Mouse (Mus musculus): ENCODE data around the gene Dok1. TPM values are rescaled to one million over a fixed set of nuclear protein-coding genes. Genes with fewer than 3 reads are reported as not detected.
A peak's percentile ranks its signal among the peaks of the same experiment; 100 is the strongest.

The Dok1 gene
- polyA plus RNA-seq (2015; fragmentation: Nextera tagmentation; extraction: Ambion mirVana) = 16.7 and 17.6 TPM in 2 replicates

- peak; percentile 91 for ATAC-seq (ENCODE audit: low read depth)
- peak within 1 kb of the TSS; percentile 75 for H3K4me3 ChIP-seq (ENCODE audit: low read length)
- H3K9me3 ChIP-seq (ENCODE audit: control insufficient read depth, low read length) = no peaks in the 10 kb centered on the region
- H3K27me3 ChIP-seq (ENCODE audit: control insufficient read depth, insufficient read depth, low read depth, low read length) = no peaks in the 10 kb centered on the region
- peak within 1 kb of the TSS; percentile 76 for H3K9ac ChIP-seq (ENCODE audit: low read length)
- no peaks in the 10 kb centered on the region for H3K36me3 ChIP-seq (ENCODE audit: control insufficient read depth, insufficient read depth, low read length)
- H3K4me2 ChIP-seq (ENCODE audit: low read depth, low read length) = peak within 1 kb of the TSS; percentile 91
- peak within 1 kb of the TSS; percentile 93 for H3K27ac ChIP-seq (ENCODE audit: low read length)
- WGBS = under 1% methylated on average over 51 of the region's 51 CpGs
- H3K4me1 ChIP-seq (replicated peaks; ENCODE audit: control insufficient read depth, insufficient read depth, low read length) = peaks cover 28% of the 10 kb centered on the region
These were observed at the start of gene Dok1, which contains the start of gene Loxl3 for GRCm38 (mm10) chr6:83033249-83034185. Gene Dok1 (minus strand): TSS chr6:83033471. Gene Loxl3 (plus strand): TSS chr6:83034173.

DNA sequence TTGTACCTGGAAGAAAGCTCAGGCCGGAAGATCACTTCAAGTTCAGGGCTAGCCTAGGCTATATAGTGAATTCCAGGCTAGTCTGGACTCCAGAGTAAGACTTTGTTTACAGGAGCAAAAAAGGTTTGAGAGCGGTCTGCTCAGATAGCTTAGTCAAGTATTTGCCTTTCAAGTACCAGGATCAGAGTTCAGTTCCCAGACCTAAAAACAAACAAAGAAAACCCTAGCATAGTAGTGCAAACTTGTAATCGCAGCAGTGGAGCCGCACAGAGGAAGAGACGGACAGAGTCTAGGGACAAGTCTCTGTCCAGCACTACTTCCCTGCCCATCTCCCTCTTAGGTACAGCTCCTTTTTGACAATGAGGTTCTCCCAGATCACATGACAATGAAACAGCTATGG is 46.9 kb upstream of the Dok1 start:
- Histone ChIP-seq H3K9me3 (ENCODE audit: control insufficient read depth, low read length) (no peaks in the 10 kb centered on the region), H3K36me3 (ENCODE audit: control insufficient read depth, insufficient read depth, low read length) (peaks cover 8% of the 10 kb centered on the region), H3K27ac (ENCODE audit: low read length) (no peak overlapping the region), H3K4me1 (replicated peaks; ENCODE audit: control insufficient read depth, insufficient read depth, low read length) (peaks cover 8% of the 10 kb centered on the region), H3K27me3 (ENCODE audit: control insufficient read depth, insufficient read depth, low read depth, low read length) (peaks cover 37% of the 10 kb centered on the region), H3K9ac (ENCODE audit: low read length) (no peak overlapping the region), H3K4me3 (ENCODE audit: low read length) (no peak overlapping the region), H3K4me2 (ENCODE audit: low read depth, low read length) (no peak overlapping the region)
- ATAC-seq (ENCODE audit: low read depth) = no peak
- 87% methylated on average over 5 of the region's 5 CpGs for WGBS

DNA sequence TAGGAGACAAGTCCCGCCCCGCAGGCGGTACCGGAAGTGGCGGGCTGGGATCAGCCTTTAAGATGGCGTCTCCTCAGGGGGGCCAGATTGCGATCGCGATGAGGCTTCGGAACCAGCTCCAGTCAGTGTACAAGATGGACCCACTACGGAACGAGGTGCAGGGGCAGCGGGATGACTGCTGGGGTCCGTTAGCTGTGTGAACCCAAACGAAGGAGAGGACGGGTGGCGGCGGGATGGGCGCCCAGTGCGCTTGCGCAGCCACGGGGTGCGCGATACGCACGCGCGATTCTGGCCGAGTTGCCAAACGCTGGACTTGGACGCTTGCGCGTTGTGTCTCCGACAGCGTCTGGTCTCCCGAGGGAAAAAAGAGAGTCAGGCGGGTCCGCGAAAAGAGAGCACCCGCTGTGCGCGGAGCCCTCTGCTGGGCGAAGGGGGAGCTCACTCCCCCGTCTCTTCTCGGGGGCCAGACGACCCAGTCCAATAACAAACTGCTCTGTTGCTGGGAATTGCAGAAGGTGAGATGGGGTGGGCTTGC is 45.1 kb upstream of the Dok1 start:
- H3K4me2 ChIP-seq (ENCODE audit: low read depth, low read length) = peak overlapping the region; percentile 81
- H3K4me1 ChIP-seq (replicated peaks; ENCODE audit: control insufficient read depth, insufficient read depth, low read length) = peaks cover 8% of the 10 kb centered on the region
- peak overlapping the region; percentile 88 for H3K27ac ChIP-seq (ENCODE audit: low read length)
- peak overlapping the region; percentile 85 for H3K4me3 ChIP-seq (ENCODE audit: low read length)
- ATAC-seq (ENCODE audit: low read depth) = peak; percentile 96
- peaks cover 36% of the 10 kb centered on the region for H3K27me3 ChIP-seq (ENCODE audit: control insufficient read depth, insufficient read depth, low read depth, low read length)
- under 1% methylated on average over 46 of the region's 46 CpGs for WGBS
- no peaks in the 10 kb centered on the region for H3K9me3 ChIP-seq (ENCODE audit: control insufficient read depth, low read length)
- peak overlapping the region; percentile 79 for H3K9ac ChIP-seq (ENCODE audit: low read length)
- H3K36me3 ChIP-seq (ENCODE audit: control insufficient read depth, insufficient read depth, low read length) = peaks cover 8% of the 10 kb centered on the region

DNA sequence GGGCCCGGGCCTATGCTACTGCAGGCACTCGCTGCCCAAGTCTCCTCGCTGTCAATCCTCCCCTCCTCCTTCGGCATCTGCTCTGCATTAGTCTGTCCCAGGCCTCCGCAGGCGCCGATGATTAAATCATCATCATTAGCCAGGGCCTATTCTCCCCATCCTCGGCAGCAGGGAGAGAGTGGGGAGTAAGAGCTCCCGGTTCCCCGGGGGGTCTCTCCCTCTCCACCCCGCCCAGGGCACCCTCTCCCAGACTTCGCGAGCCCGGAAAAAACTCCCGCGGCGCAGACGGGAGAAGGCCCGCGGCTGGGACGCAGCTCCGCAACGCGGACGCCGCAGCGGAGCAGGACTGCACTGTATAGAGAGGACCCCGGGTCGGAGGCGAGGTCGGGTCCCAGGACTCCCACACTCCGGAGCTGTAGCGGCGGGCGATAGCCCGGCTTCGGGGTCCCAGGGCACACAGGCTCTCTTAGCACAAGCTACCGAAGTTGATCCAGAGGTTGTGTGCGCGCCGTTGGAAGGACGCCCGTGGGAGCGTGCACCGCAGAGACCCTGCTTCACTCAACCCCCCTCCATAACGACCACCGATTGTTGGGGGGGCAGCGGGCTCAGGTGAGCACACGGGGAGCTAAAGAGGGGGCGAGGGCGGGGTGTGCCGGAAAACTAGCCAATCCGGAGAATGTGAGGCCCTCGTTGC is 44.5 kb upstream of the Dok1 start, which contains the start of gene Pcgf1:
Pcgf1 (plus strand) TSS at position 240 of the 694 bp plus-strand sequence.
- H3K9me3 ChIP-seq (ENCODE audit: control insufficient read depth, low read length) = no peaks in the 10 kb centered on the region
- peak within 1 kb of the TSS; percentile 89 for H3K9ac ChIP-seq (ENCODE audit: low read length)
- H3K36me3 ChIP-seq (ENCODE audit: control insufficient read depth, insufficient read depth, low read length) = peaks cover 8% of the 10 kb centered on the region
- H3K27ac ChIP-seq (ENCODE audit: low read length) = peak within 1 kb of the TSS; percentile 88
- WGBS = under 1% methylated on average over 54 of the region's 54 CpGs
- H3K27me3 ChIP-seq (ENCODE audit: control insufficient read depth, insufficient read depth, low read depth, low read length) = peaks cover 33% of the 10 kb centered on the region
- peak within 1 kb of the TSS; percentile 98 for H3K4me2 ChIP-seq (ENCODE audit: low read depth, low read length)
- H3K4me3 ChIP-seq (ENCODE audit: low read length) = peak within 1 kb of the TSS; percentile 85
- peaks cover 8% of the 10 kb centered on the region for H3K4me1 ChIP-seq (replicated peaks; ENCODE audit: control insufficient read depth, insufficient read depth, low read length)
- ATAC-seq (ENCODE audit: low read depth) = peak; percentile 67

GRCm38 (mm10) chr6:83074979-83075378 is 41.7 kb upstream of the Dok1 start:
- Histone ChIP-seq H3K4me2 (ENCODE audit: low read depth, low read length) (no peak overlapping the region), H3K9ac (ENCODE audit: low read length) (no peak overlapping the region), H3K9me3 (ENCODE audit: control insufficient read depth, low read length) (no peaks in the 10 kb centered on the region), H3K27ac (ENCODE audit: low read length) (no peak overlapping the region), H3K27me3 (ENCODE audit: control insufficient read depth, insufficient read depth, low read depth, low read length) (peaks cover 59% of the 10 kb centered on the region), H3K4me1 (replicated peaks; ENCODE audit: control insufficient read depth, insufficient read depth, low read length) (peaks cover 10% of the 10 kb centered on the region), H3K36me3 (ENCODE audit: control insufficient read depth, insufficient read depth, low read length) (no peaks in the 10 kb centered on the region), H3K4me3 (ENCODE audit: low read length) (no peak overlapping the region)
- WGBS = 6% methylated on average over 2 of the region's 2 CpGs
- ATAC-seq (ENCODE audit: low read depth) = no peak

- H3K4me3 ChIP-seq (ENCODE audit: low read length) = peak overlapping the region; percentile 5
- 0 out of 2 replicates have a peak, but pooled peaks have one; percentile 13 for ATAC-seq (ENCODE audit: low read depth)
- H3K27ac ChIP-seq (ENCODE audit: low read length) = no peak overlapping the region
- no peak overlapping the region for H3K9ac ChIP-seq (ENCODE audit: low read length)
- H3K36me3 ChIP-seq (ENCODE audit: control insufficient read depth, insufficient read depth, low read length) = no peaks in the 10 kb centered on the region
- no peak overlapping the region for H3K4me2 ChIP-seq (ENCODE audit: low read depth, low read length)
- H3K27me3 ChIP-seq (ENCODE audit: control insufficient read depth, insufficient read depth, low read depth, low read length) = peaks cover 89% of the 10 kb centered on the region
- peaks cover 2% of the 10 kb centered on the region; the same call in 1 of the 2 replicates for H3K4me1 ChIP-seq (replicated peaks; ENCODE audit: control insufficient read depth, insufficient read depth, low read length)
- WGBS = under 1% methylated on average over 19 of the region's 24 CpGs
- no peaks in the 10 kb centered on the region for H3K9me3 ChIP-seq (ENCODE audit: control insufficient read depth, low read length)
These were observed 37.9 kb upstream of the Dok1 start for GRCm38 (mm10) chr6:83071220-83071619.

DNA sequence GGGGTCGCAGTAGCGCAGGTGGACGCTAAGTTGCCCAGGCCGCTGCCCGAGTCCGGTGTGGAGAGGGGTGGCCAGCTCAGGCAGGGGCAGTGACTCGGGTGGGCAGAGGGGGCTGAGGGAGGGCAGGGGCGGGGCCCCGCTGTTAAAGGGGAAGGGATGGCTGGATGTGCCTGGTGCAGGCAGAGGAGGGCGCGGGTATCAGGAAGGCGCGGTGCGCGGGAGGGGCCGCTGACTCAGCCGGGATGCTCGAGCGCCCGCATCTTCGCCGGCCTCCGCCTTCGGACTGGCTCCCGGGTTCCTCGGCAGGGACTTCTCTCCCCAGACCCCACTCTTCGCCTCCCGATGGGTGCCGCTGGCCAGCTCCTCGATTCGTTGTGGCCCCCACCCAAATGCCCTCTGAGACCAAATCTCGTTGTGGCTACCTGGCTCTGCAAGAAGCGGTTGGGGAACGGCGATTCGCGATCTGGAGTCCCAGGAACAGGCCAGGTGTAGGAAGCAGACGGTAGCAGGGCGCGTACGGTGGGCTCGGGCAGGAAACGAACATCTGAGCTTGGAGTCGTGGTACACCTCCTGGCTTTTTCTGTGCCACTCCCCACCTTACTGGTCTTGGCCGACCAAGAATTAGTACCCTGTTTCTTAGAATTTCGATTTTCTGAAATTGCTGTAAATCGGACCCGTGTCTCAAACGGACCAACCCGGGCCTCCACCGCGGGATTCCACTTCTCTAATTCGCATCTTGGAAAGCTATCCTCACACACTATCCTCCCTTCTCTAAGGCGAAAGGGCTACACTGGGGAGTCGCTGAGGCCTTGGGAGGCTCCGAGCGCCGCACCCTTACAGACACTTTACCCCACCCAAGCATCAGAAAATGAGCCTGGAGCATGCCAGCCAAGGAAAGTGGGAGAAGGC is 37.3 kb upstream of the Dok1 start:
- Histone ChIP-seq H3K36me3 (ENCODE audit: control insufficient read depth, insufficient read depth, low read length) (no peaks in the 10 kb centered on the region), H3K9me3 (ENCODE audit: control insufficient read depth, low read length) (no peaks in the 10 kb centered on the region), H3K9ac (ENCODE audit: low read length) (no peak overlapping the region), H3K4me2 (ENCODE audit: low read depth, low read length) (0 out of 2 replicates have a peak overlapping the region, but pooled peaks have one; percentile 7), H3K4me3 (ENCODE audit: low read length) (peak overlapping the region; percentile 5), H3K27ac (ENCODE audit: low read length) (no peak overlapping the region), H3K27me3 (ENCODE audit: control insufficient read depth, insufficient read depth, low read depth, low read length) (peaks cover 94% of the 10 kb centered on the region), H3K4me1 (replicated peaks; ENCODE audit: control insufficient read depth, insufficient read depth, low read length) (peaks cover 2% of the 10 kb centered on the region; the same call in 1 of the 2 replicates)
- ATAC-seq (ENCODE audit: low read depth) = no peak
- WGBS = under 1% methylated on average over 52 of the region's 58 CpGs

GRCm38 (mm10) chr6:83070247-83070310 is 36.8 kb upstream of the Dok1 start, which contains the start of gene Tlx2:
Gene Tlx2 (minus strand): TSS chr6:83070293.
- WGBS = 2% methylated on average over 8 of the region's 10 CpGs
- no peaks in the 10 kb centered on the region for H3K36me3 ChIP-seq (ENCODE audit: control insufficient read depth, insufficient read depth, low read length)
- peaks cover 2% of the 10 kb centered on the region; the same call in 1 of the 2 replicates for H3K4me1 ChIP-seq (replicated peaks; ENCODE audit: control insufficient read depth, insufficient read depth, low read length)
- ATAC-seq (ENCODE audit: low read depth) = no peak
- H3K27ac ChIP-seq (ENCODE audit: low read length) = no peak within 1 kb of the TSS
- H3K4me3 ChIP-seq (ENCODE audit: low read length) = peak within 1 kb of the TSS; percentile 29
- 0 out of 2 replicates have a peak within 1 kb of the TSS, but pooled peaks have one; percentile 7 for H3K4me2 ChIP-seq (ENCODE audit: low read depth, low read length)
- H3K27me3 ChIP-seq (ENCODE audit: control insufficient read depth, insufficient read depth, low read depth, low read length) = peaks cover 95% of the 10 kb centered on the region
- H3K9me3 ChIP-seq (ENCODE audit: control insufficient read depth, low read length) = no peaks in the 10 kb centered on the region
- H3K9ac ChIP-seq (ENCODE audit: low read length) = no peak within 1 kb of the TSS
